Mouse (Mus musculus): ENCODE results near the gene Rnf19b. TPM values are rescaled to one million over a fixed set of nuclear protein-coding genes. Genes with fewer than 3 reads are reported as not detected.
A peak's percentile ranks its signal among the peaks of the same experiment; 100 is the strongest.

Rnf19b gene
- total RNA-seq, 2 experiments from 2014 or later, result 13.6 to 15.5 TPM

- peak; percentile 77 for DNase-seq
- intact Hi-C loops (cut with DNase I; ENCODE audit: low total_unique reads), result loop anchor here (5.0 to 10.0 kb wide), 2 partner anchors 37 to 140 kb away; no protein-coding TSS in a partner anchor
Measured at GRCm38 (mm10) chr4:129134799-129135585, 76.9 kb downstream of the Rnf19b start.

Other genes starting within 250 kb of the Rnf19b start
- 1 to 10 TPM; 1.1 to 1.4 TPM for gene Trim62, start 174.7 kb upstream of the Rnf19b start, total RNA-seq (2021)
- gene Azin2, start 95.8 kb upstream of the Rnf19b start, total RNA-seq (2021), result 1 to 10 TPM; 1.8 to 2.6 TPM
- gene Ak2, start 66.3 kb upstream of the Rnf19b start, total RNA-seq (2021), result 10 to 100 TPM; 43.4 to 46.2 TPM
- not detected for gene Tmem54, start 47.3 kb downstream of the Rnf19b start, total RNA-seq (2021)
- under 1 TPM in 1 of 2 experiments, not detected in 1; 0.24 TPM for gene Hpca, start 63.8 kb downstream of the Rnf19b start, total RNA-seq (2021)
- 10 to 100 TPM; 28.4 to 53.2 TPM for gene Fndc5, start 78.7 kb downstream of the Rnf19b start, total RNA-seq (2021)
- 1 to 10 TPM; 5.2 to 7.1 TPM for gene S100pbp, start 131.5 kb downstream of the Rnf19b start, total RNA-seq (2021)
- 10 to 100 TPM; 38.6 to 38.9 TPM for gene Yars, start 131.5 kb downstream of the Rnf19b start, total RNA-seq (2021)
- gene C77080, start 203.1 kb downstream of the Rnf19b start, total RNA-seq (2021), result 1 to 10 TPM; 2.3 to 2.5 TPM
- 10 to 100 TPM; 50.0 to 63.6 TPM for gene Sync, start 229.3 kb downstream of the Rnf19b start, total RNA-seq (2021)